Mouse (Mus musculus) adrenal gland, adult 8-10 months (tissue): ENCODE results near the gene Fbxw8. TPM values are rescaled to one million over a fixed set of nuclear protein-coding genes. Genes with fewer than 3 reads are reported as not detected.
A peak's percentile ranks its signal among the peaks of the same experiment; 100 is the strongest.

Source experiments
- DNase-seq: peaks from one replicate; pipeline ENCODE4 v3.0.0; 2022
- total RNA-seq, 4 experiments: library from RNA; stranded (reverse); gene quantifications; 2 replicates each; pipeline ENCODE4 v1.2.4; 2022

Fbxw8 gene
- total RNA-seq, 4 experiments from 2014 or later, result 47.0 to 57.6 (median 51.7) TPM

DNA sequence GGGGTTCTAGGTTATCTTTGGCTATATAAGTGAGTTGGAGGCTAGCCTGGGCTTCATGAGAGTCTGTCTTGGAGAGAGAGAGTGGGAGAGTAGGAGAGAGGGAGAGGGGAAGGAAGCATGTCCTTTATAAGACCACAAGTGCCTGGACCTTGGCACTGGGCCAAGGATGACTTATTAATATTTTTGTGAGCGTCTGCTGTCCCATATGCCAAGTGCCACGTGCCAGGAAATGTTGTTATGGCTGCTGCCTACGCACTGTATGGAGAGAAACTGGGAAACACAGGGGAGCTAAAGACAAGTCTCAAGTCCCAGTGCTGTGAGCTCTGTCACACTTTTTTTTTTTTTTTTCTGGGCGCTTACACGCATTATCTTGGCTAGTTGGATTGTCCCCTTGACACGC is 112.7 kb downstream of the Fbxw8 start:
- DNase-seq, result no peak

DNA sequence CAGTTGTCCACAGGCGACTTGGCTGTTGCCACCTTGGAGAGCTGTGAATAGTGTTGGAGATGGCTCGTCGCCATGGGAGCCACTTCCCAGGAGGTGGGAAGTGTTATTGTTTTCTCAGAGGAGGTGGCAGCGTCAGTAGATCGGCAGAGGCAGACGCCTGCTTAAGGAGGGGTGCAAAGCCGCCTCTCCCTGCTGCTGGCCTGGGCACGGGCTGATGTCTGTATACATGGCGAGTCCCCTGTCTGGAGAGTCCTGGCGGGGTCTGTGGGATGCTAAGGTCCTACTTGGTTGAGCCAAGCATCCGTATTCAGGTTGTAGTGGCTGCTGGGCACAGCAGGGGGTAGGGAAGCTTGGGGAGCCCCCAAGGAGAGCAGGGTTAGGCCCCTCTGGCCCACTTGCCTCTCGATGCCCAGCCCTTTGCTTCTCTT is 116.0 kb downstream of the Fbxw8 start:
- no peak for DNase-seq

DNA sequence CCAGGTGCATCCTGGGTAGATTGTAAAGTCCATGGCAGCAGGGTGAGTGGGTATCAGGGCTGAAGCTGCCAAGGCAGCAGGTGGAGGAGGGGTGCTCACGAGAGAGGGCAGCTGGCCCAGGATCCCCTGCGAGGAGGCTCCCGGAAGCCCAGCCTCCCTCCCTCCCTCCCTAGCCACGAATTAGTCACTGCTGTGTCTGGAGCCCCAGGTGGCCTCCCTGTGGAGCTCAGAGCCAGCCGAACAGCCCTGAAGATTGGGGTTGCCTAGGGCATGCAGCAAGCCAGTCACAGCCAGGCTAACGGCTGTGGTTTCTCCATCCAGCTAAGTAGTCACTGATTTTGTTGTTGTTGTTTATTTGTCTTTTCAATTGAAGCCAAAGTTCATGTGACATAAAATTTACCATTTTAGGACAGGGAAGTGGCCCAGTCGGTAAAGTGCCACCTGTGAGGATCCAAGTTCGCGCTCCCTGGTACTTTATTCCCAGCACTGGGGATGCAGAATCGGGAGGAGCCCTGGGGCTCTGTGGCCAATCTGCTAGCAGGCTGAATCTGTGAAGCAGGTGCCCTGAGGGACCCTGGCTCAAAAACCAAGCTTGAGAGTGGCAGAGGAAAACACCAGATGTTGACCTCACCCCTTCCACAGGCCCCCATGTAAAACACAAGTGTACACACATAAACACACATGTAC is 117.3 kb downstream of the Fbxw8 start:
- no peak for DNase-seq

DNA sequence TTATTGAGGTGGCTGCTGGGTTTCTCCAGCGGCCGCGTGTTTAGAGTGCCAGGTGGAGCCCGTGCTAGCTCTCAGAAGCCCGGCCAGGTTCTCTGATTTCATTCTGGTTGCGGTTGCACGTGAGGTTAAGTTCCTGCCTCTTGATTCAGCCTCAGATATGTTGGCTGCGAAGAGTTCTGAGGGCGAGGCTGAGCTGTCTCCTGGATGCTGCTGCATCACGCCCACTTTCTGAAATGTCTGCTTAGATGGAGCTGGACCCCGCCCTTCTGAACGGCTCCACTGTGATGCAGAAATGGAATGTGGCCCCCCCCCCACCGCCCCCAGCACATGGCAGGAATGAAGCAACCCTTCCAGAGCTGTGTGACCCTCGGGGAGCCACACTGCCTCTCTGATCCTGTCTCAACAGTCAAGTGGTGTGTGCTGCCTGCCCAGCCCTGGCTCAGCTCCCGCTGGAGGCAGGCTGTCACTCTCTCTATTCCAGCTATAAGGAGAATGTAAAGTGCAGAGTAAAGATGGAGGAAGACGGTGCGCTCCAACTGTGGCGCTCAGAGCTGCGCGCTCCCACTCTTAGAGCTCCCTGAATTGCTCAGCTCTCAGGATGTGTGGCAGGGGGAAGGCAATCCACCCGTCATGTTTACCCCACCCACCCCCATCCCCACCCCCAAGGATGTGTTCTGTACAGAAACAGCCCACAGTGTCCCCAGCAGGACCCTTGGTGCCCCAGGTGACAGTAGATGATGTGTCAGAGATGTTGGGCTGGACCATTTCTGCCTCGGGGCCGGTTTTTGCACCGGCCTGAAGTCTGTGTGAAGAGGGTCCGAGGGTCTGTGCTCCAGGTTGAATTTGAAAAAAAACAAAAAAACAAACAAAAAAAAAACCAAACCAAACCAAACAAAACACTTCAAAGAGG is 118.1 kb downstream of the Fbxw8 start:
- DNase-seq, result no peak

DNA sequence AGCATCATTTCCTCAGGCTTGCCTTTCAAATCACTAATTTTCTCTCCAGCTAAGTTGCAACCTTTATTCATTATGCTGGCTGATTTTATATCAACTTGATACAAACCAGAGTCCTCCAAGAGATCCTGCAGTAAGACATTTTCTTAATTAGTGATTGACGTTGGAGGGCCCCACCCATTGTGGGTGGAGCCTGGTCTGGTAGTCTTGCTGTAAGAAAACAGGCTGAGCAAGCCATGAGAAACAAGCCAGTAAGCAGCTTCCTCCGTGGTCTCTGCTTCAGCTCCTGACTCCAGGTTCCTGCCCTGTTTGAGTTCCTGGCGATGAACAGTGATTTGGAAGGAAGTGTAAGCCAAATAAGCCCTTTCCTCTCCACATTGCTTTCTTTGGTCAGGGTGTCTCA is 119.5 kb downstream of the Fbxw8 start:
- DNase-seq, result no peak

DNA sequence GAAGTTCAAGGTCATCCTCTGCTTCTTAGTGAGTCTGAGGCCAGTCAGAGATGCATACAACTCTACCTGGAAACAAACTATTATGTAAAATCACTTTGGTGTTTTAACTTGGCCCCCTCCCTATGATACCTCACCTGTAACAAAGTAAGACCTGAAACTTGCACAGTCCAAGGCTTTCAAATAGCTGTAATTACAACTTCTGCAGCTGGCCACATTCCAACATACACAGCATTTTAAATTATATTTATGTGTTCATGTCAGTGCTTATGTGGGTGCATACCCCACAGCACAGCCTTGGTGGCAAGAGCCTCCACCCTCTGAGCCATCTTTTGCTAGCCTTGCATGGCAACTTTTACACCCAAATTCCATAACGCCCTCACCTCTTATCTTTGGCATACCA is 120.6 kb downstream of the Fbxw8 start:
- no peak for DNase-seq

DNA sequence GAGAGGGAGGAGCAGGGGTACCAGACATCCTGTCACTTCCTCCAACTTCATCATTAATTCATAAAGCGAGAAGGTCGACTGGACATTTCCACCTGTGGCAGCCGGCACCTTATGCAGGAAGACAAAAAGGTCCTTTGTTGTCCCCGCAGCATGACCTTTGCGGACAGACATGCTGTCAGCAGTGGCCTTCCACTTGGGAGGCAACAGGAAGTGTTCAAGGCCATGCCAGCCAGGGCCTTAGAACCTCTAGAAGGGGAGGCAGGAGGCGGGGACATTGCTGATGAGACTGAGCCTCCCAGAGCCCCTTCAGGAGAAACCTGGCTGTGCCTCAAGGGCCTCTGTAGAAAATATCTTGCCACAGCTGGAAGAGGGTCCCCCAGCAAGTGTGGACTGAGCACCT is 121.5 kb downstream of the Fbxw8 start:
- peak; percentile 77 for DNase-seq

DNA sequence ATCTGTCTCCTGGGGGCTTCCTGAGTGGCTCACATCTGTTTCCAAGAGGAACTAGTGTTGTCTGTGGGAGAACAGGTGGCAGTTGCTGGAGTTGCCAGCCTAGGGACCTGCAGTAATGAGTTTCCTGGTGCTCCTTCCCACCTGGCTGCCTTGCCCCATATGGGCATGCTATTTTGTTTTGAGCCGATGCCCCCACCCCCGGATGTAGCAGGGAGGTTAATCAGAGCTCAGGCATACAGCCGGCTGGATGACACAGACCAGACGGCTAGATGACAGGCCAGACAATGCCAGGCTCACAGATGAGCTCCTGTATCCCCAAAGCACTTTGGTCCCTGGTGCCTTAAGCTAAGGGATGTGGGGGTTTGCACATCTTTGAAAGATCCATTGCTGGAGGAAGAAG is 121.9 kb downstream of the Fbxw8 start:
- DNase-seq, result no peak

DNA sequence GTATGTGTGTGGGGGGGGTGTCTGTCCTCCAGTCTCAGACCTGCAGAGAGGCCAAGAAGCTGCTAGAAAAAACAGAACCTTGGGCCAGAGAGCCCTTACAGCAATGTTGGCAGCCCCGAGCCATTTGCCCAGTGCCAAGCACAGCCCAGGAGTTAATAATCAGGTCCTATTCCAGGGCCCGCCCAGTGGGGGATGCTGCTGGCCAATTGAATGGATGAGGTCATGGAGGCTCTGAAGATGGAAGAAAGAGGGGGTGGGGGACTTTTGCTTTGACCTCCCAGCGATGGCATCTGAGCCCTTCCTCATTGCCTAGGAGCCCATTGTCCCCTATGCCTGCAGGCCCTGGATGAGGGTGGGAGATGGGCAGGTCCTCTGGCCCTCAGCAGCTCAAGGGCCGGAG is 123.8 kb downstream of the Fbxw8 start:
- no peak for DNase-seq

DNA sequence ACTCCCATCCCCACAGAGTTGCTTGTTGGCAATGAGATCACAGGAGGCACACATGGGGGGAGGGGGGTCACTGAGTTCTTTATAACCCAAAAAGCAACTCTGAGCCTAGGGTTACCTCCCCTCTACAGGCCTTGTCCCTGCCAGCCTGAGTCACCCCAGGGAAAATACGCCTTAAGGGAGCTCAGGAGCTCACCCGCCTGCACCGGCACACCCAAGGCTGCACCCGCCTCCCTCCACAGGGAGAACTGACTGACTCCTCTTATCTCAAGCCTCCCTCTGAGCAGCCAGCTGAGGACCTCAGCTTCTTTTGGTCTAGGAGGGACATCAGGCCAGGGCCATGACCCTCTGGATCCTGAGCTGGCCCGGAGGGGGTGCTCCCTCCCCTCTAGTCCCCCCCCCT is 124.2 kb downstream of the Fbxw8 start:
- peak; percentile 72 for DNase-seq

DNA sequence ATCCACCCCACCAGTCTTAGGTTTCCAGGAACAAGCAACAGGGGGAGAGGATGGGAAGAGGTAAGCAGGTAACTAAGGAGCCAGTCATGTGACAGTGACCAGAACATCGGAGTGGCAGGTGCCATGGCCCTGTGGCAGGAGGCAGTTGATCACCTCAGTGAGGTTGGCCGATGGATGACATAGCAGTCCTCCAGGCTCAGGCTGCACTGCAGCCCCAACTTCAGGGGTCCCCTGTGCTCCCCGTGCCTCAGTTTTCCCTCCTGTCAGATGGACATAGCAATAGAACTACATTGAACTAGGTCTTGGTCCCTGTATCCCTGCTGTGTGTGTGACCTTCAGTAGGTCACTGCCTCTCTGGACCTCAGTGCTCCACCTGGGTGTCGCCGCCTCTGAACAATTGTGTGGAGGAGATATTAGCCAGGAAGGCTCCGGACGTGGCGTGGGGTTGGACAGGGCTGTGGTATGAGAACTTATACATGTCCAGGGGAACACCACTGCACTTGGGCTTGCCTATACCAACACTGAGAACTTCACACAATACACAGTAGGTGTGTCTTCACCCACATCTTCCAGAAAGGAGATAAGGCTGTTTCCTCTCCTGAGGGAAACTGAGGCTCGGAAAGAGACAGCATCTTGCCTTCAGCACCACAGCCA is 125.1 kb downstream of the Fbxw8 start:
- no peak for DNase-seq

DNA sequence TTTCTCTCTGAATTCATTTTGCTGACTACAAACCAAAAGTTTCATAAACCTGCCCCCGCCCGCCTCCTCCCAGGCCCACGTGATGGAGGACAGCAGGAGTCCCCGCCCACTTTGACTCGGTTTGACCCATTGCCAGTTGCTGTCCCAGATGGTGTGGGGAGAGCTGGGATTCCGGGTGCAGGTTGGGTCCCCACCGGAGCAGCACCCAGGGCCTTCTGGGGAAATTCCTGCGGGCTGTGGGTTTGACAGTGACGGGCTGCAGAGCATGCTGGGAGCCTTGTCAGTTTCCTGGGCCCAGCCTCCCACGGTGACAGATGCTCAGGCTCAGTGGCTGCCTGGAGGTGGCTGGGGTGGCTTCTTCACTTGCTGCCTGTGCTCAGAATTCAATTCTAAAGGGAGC is 125.8 kb downstream of the Fbxw8 start:
- peak; percentile 48 for DNase-seq

DNA sequence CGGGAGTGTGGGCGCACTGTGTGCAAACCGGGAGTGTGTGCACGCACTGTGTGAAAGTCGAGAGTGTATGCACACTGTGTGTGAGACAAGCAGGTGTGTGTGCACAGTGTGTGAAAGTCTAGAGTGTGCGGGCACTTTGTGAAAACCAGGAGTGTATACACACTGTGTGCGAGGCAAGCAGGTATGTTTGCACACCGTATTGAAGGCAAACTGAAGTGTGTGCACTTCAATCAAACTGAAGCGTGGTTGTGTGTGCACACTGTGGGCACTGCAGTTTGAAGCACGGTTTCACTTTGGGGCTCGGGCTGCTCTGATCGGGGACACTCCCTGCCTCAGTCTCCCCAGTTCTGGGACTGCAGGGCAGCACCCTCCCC is 126.2 kb downstream of the Fbxw8 start:
- no peak for DNase-seq

DNA sequence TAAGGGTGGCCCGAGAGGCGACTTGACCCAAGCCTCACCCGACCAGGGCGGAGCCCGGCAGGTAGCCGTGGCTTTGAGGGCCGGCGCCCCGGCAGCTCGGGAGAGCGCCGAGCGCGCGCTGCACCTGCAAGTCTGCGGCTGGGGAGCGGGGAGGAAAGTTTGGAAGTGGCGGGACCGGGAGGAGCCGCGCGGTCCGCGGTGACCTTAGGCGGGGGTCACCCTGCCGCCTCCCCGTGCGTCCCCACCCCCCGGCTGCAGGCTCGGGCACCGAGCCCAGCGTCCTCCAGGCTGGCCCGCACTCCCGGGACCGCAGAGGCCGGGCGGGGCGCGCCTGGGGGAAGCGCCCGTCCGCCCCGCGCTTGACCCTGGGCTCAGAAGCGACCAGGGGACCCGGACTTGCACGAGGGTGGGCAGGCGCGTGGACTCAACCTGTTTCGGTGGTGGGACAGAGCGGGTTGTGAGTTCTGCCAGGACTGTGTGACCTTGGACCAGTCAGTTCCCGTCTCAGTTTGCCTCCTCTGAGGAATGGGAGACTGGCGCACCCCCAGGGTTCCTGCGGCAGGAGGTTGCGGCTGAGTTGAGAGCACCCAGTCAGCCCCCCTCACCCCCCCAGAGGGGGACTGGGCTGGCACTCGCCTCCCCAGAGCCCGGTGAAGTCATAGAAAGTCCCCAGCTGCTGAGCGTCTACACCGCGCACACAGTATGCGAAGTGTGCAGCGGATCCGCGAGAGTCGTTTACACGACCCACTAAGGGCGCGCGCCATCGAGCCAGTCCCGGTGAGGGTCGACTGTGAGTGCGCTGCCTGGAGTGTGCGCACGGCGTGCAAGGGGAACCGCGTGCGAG is 126.9 kb downstream of the Fbxw8 start:
- DNase-seq, result no peak

DNA sequence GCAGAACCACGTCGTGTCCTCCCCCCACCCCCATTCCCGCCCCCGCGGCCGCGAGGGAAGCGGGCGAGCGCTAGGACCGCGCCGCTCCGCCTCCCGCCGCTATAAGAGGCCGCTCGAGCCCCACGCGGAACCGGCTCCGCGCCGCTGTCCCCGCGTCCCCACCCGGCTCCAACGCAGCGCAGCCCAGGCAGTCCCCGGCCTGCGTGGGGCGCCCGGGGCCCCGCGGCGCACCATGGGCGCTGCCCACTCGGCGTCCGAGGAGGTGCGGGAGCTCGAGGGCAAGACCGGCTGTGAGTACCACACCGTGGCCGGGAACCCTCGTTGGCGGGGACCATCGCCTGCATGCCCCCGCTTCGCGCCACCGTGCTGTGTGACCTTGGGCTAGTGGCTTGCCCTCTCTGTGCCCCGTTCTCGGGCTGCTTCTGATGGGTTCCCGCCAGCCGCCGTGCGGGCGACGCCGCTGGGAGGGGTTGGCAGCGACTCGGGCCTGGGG is 127.5 kb downstream of the Fbxw8 start, which contains the start of gene Tesc:
Gene Tesc (plus strand): TSS at position 46 of the 493 bp plus-strand sequence.
- no peak for DNase-seq

DNA sequence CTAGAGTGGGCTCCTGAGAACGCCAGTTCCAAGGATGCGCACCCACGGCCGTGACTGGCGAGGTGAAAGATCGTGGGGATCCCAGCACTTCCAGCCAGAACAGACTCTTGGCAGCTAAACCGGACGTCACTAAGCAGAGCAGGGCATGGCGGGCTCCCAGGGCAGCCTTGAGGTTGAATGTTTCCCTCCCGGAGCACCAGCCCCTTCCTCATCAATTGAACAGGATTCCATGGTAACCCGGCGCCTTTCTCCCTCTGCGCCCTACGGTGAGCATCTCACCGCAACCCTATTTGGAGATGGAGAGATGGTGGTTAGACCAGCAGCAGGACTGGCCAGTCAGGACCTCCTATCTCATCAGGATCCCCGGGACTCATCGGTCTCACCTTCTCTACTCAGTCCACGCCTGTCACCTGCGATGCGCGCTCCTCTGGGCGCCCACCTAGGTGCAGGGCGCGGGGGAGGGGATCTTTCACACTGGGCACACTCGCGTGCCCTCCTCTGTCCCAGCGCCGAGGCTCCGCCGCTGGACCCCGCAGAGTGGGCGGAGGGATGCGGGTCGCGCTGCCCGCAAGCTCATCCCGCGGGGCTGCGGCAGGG is 128.1 kb downstream of the Fbxw8 start:
- no peak for DNase-seq

DNA sequence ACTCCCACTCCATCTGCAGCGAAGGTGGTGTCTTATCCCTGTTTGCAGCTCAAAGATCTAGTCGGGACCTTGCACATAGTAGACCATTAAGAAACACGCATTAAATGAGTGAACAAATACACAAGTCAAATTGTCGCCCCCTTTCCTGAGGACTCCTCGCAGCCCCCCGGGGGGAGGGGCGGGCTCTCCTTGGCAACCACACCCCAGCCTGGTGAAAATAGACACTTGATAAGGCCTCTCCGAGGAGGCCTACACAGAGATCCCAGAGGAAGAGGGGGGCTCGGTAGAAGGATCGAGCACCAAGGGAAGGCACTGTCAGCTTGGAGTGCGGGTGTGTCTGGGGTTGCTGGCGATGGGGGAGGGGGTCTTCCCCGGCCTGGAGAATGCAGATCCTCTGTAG is 128.9 kb downstream of the Fbxw8 start:
- no peak for DNase-seq

DNA sequence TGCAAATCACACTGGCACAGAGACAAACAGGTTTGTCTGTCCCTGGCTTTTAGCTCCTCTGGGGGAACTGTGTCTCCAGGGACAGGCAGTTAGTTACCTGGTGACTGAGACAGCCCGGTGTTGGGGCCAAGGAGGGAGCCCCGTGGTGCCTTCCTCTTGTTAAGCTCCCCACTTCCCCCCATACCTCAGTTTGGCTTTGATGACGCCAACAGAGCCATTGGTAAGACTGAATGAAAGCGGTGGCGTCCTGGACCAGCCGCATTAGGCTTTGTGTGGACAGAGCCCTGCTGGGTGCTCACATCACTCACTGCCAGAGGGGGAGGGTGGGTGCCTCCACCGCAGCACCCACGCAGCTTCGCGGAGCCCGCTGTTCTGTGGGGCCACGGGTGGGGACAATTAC is 129.4 kb downstream of the Fbxw8 start:
- no peak for DNase-seq

DNA sequence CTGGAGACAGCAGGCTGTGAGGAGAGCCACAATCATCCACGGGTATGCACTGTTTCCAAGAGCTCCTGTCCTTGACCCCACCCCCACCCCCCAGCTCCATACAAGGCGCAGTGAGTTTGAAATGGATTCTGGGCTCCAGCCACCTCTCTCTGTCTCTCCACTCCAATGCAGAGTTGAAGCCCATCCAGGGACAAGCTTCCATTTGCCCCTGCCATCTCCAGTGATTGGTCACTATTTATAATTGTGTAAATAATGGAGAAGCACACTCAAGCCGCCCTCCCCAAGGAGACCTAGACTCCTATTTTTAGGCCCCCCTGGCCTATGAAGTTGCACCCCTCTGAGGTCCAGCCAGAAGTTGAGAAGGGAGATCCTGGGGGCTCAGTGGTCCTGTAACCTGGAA is 132.2 kb downstream of the Fbxw8 start:
- no peak for DNase-seq

DNA sequence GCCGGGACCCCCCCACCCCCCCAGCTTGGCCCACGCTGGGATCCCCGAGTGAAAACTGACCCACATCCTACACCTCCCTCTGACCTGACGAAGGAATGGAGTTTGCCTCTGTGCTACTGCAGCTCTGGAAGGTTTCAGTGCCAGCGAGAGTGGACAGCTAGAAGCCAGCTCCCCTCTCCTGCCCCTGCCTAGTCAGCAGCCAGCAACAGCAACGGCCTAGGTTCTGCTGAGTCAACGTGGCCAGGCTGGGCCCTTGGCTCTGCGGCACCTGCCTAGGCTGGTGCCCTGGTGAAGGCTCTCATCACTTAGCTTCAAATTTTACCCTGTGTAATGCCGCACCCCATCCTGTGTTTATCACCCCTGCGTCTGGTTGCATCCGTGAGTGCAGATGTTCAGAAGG is 135.4 kb downstream of the Fbxw8 start:
- DNase-seq, result no peak

DNA sequence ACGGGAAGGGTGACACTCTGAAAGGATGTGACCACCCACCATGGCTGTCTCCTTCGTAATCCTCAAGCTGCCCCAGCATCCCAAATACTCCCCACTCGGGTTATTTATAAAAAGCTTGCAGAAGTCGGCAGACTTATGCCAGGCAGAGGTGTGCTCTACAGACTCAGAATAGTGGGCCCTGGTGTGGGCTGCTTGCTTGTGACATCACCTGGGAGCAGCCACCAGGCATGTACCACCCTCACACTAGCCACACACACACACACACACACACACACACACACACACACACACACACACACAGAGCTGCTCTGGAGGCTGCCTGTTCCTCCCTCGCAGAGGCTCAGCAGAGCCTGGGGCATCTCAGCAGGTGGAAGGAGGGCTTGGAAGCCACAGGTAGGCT is 137.7 kb downstream of the Fbxw8 start:
- DNase-seq, result no peak

DNA sequence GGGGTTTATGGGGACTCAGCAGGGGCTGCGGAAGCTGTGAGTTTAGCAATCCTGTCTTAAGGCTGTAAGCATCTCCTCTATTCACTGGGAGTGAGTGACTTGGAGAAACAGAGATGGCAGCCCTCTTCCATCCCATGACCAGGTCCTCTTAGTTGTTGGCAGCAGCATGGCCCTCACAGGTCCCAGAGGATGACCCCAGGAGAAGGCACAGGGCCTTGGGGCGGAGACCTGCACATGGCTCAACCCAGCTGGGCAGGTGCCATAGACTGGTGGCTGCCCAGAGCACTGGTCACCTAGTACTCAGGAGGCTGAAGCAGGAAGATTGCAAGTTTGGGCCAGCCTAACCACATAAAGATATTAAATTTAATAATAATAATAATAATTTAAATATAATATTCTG is 139.6 kb downstream of the Fbxw8 start:
- no peak for DNase-seq
